Mouse (Mus musculus) embryonic facial prominence, embryonic 14.5 days (tissue): ENCODE results near the gene Crebrf. TPM values are rescaled to one million over a fixed set of nuclear protein-coding genes. Genes with fewer than 3 reads are reported as not detected.
A peak's percentile ranks its signal among the peaks of the same experiment; 100 is the strongest.

Source experiments
- ATAC-seq: fragments of 200-750 bp; cut with Nextera tagmentation; 2 replicates; pipeline ENCODE4 v1.8.0; 2017; ENCODE audit warnings: low read depth, moderate number of reproducible peaks, moderate TSS enrichment
- DNase-seq: peaks from one replicate; pipeline ENCODE4 v3.0.0-alpha.2; 2015; ENCODE audit warnings: low spot score
- H3K27ac ChIP-seq: fragments of 300-500 bp; sonication (generic); replicated peaks from 2 replicates; pipeline ENCODE4 v1.5.1; 2014; ENCODE audit warnings: low read depth, mild to moderate bottlenecking, low read length, moderate library complexity
- H3K27me3 ChIP-seq: fragments of 300-500 bp; sonication (generic); replicated peaks from 2 replicates; pipeline ENCODE4 v1.6.1; 2014; ENCODE audit warnings: low read length; ENCODE audit not compliant: control insufficient read depth, insufficient read depth
- H3K36me3 ChIP-seq: fragments of 300-500 bp; sonication (generic); 2 replicates; pipeline ENCODE4 v1.6.1; 2014; ENCODE audit warnings: low read length, mixed read lengths; ENCODE audit not compliant: control insufficient read depth, insufficient read depth
- H3K4me1 ChIP-seq: fragments of 300-500 bp; sonication (generic); 2 replicates; pipeline ENCODE4 v1.6.1; 2014; ENCODE audit warnings: antibody characterized with exemption, low read length; ENCODE audit not compliant: control insufficient read depth, insufficient read depth
- H3K4me2 ChIP-seq: fragments of 300-500 bp; sonication (generic); 2 replicates; pipeline ENCODE4 v1.6.1; 2014; ENCODE audit warnings: low read depth, mild to moderate bottlenecking, low read length, moderate library complexity, mixed read lengths
- H3K4me3 ChIP-seq: fragments of 300-500 bp; sonication (generic); 2 replicates; pipeline ENCODE4 v1.5.1; 2014; ENCODE audit warnings: low read depth, mild to moderate bottlenecking, low read length
- H3K9ac ChIP-seq: fragments of 300-500 bp; sonication (generic); 2 replicates; pipeline ENCODE4 v1.6.1; 2014; ENCODE audit warnings: low read depth, mild to moderate bottlenecking, low read length, moderate library complexity, mixed read lengths
- H3K9me3 ChIP-seq: fragments of 300-500 bp; sonication (generic); 2 replicates; pipeline ENCODE4 v1.6.1; 2016; ENCODE audit warnings: low read length; ENCODE audit not compliant: control insufficient read depth
- WGBS: fragments of 180-500 bp; shearing (Covaris S2); extraction: QIAGEN DNeasy Blood & Tissue Kit; methylation state at CpG from one replicate; pipeline ENCODE4 v1.1.7; 2014; 5-methylcytosine and 5-hydroxymethylcytosine counted together
- polyA plus RNA-seq: library from polyadenylated mRNA; unstranded; fragments of >200 nt; fragmentation: Nextera tagmentation; extraction: Ambion mirVana; gene quantifications from 2 replicates; pipeline ENCODE4 v1.2.1, GENCODE M21; 2014

The Crebrf gene
- polyA plus RNA-seq, 1 experiment from 2014 or later: 5.1 TPM

GRCm38 (mm10) chr17:26778430-26779100 lies 63.1 kb downstream of the Crebrf start:
- Histone ChIP-seq H3K9me3 (no peaks in the 10 kb centered on the region), H3K9ac (no peak overlapping the region), H3K4me1 (peaks cover 11% of the 10 kb centered on the region; the same call in 1 of the 2 replicates), H3K36me3 (peaks cover 2% of the 10 kb centered on the region; the same call in 1 of the 2 replicates), H3K27ac (peak overlapping the region; percentile 56), H3K27me3 (no peaks in the 10 kb centered on the region), H3K4me2 (no peak overlapping the region), H3K4me3 (no peak overlapping the region)
- ATAC-seq (no peak), DNase-seq (peak; percentile 63)
- 80% methylated on average over 3 of the region's 3 CpGs for WGBS

GRCm38 (mm10) chr17:26779471-26779870 lies 64.0 kb downstream of the Crebrf start:
- no peak overlapping the region for H3K4me2 ChIP-seq
- H3K9ac ChIP-seq: no peak overlapping the region
- H3K36me3 ChIP-seq: peaks cover 11% of the 10 kb centered on the region; the same call in 1 of the 2 replicates
- no peak overlapping the region for H3K4me3 ChIP-seq
- no peak for DNase-seq
- no peak overlapping the region for H3K27ac ChIP-seq
- H3K27me3 ChIP-seq: no peaks in the 10 kb centered on the region
- 93% methylated on average over 2 of the region's 2 CpGs for WGBS
- ATAC-seq: no peak
- H3K9me3 ChIP-seq: no peaks in the 10 kb centered on the region
- H3K4me1 ChIP-seq: peaks cover 11% of the 10 kb centered on the region; the same call in 1 of the 2 replicates

GRCm38 (mm10) chr17:26780750-26781571 lies 65.5 kb downstream of the Crebrf start, which contains the start of gene Bnip1:
Gene Bnip1 (plus strand): TSS chr17:26781066.
- peak; percentile 91 for DNase-seq
- ATAC-seq: peak; percentile 83
- H3K9me3 ChIP-seq: no peaks in the 10 kb centered on the region
- peaks cover 11% of the 10 kb centered on the region; the same call in 1 of the 2 replicates for H3K4me1 ChIP-seq
- peak within 1 kb of the TSS; percentile 65 for H3K4me3 ChIP-seq
- H3K27me3 ChIP-seq: no peaks in the 10 kb centered on the region
- H3K9ac ChIP-seq: peak within 1 kb of the TSS; percentile 82
- peaks cover 23% of the 10 kb centered on the region for H3K36me3 ChIP-seq
- under 1% methylated on average over 36 of the region's 42 CpGs for WGBS
- H3K27ac ChIP-seq: peak within 1 kb of the TSS; percentile 87
- peak within 1 kb of the TSS; percentile 64 for H3K4me2 ChIP-seq

- no peaks in the 10 kb centered on the region for H3K9me3 ChIP-seq
- H3K36me3 ChIP-seq: peaks cover 30% of the 10 kb centered on the region
- peak overlapping the region; percentile 65 for H3K4me3 ChIP-seq
- DNase-seq (no peak), ATAC-seq (no peak)
- H3K4me1 ChIP-seq: peaks cover 11% of the 10 kb centered on the region; the same call in 1 of the 2 replicates
- H3K9ac ChIP-seq: peak overlapping the region; percentile 82
- H3K27me3 ChIP-seq: no peaks in the 10 kb centered on the region
- H3K4me2 ChIP-seq: peak overlapping the region; percentile 64
- 20% methylated on average over 5 of the region's 5 CpGs for WGBS
- H3K27ac ChIP-seq: peak overlapping the region; percentile 87
Measured at GRCm38 (mm10) chr17:26781610-26782043, 66.2 kb downstream of the Crebrf start.

- H3K9ac ChIP-seq: no peak overlapping the region
- WGBS: 92% methylated on average over 8 of the region's 8 CpGs
- H3K4me2 ChIP-seq: no peak overlapping the region
- peaks cover 11% of the 10 kb centered on the region; the same call in 1 of the 2 replicates for H3K4me1 ChIP-seq
- H3K27ac ChIP-seq: no peak overlapping the region
- ATAC-seq (no peak), DNase-seq (no peak)
- H3K9me3 ChIP-seq: no peaks in the 10 kb centered on the region
- no peaks in the 10 kb centered on the region for H3K27me3 ChIP-seq
- no peak overlapping the region for H3K4me3 ChIP-seq
- H3K36me3 ChIP-seq: peaks cover 56% of the 10 kb centered on the region
Measured at GRCm38 (mm10) chr17:26784525-26784924, 69.1 kb downstream of the Crebrf start.

- Histone ChIP-seq H3K4me2 (no peak overlapping the region), H3K27ac (no peak overlapping the region), H3K4me1 (peaks cover 4% of the 10 kb centered on the region; the same call in 1 of the 2 replicates), H3K9me3 (no peaks in the 10 kb centered on the region), H3K9ac (no peak overlapping the region), H3K4me3 (no peak overlapping the region), H3K36me3 (peaks cover 75% of the 10 kb centered on the region), H3K27me3 (no peaks in the 10 kb centered on the region)
- no peak for ATAC-seq
- DNase-seq: no peak
- 90% methylated on average over 7 of the region's 7 CpGs for WGBS
Measured at GRCm38 (mm10) chr17:26786586-26786985, 71.1 kb downstream of the Crebrf start.

- H3K27ac ChIP-seq: no peak overlapping the region
- H3K4me2 ChIP-seq: no peak overlapping the region
- DNase-seq (no peak), ATAC-seq (no peak)
- no peaks in the 10 kb centered on the region for H3K4me1 ChIP-seq
- no peak overlapping the region for H3K4me3 ChIP-seq
- WGBS: 90% methylated on average over 8 of the region's 8 CpGs
- H3K36me3 ChIP-seq: peaks cover 86% of the 10 kb centered on the region
- H3K9me3 ChIP-seq: no peaks in the 10 kb centered on the region
- H3K9ac ChIP-seq: no peak overlapping the region
- H3K27me3 ChIP-seq: no peaks in the 10 kb centered on the region
Measured at GRCm38 (mm10) chr17:26788986-26789385, 73.5 kb downstream of the Crebrf start.

GRCm38 (mm10) chr17:26789460-26790268 lies 74.2 kb downstream of the Crebrf start:
- no peak for ATAC-seq
- no peak overlapping the region for H3K4me3 ChIP-seq
- no peaks in the 10 kb centered on the region for H3K27me3 ChIP-seq
- H3K9ac ChIP-seq: no peak overlapping the region
- H3K9me3 ChIP-seq: no peaks in the 10 kb centered on the region
- H3K36me3 ChIP-seq: peaks cover 79% of the 10 kb centered on the region
- WGBS: 91% methylated on average over 8 of the region's 8 CpGs
- no peak overlapping the region for H3K4me2 ChIP-seq
- H3K4me1 ChIP-seq: no peaks in the 10 kb centered on the region
- H3K27ac ChIP-seq: no peak overlapping the region
- DNase-seq: no peak
